Mouse (Mus musculus) WW6 (cell line): Measurements from ENCODE around the gene Bdh1.
"Not testable (repeated sequence)": the region's sequence is repeated elsewhere in the genome, so short reads cannot be mapped to it uniquely, and the experiment has no call there.

Experiments
- DNase-seq: peaks from one replicate; pipeline ENCODE4 v3.0.0-alpha.2; 2013; ENCODE audit warnings: low read depth, low spot score

Bdh1 gene

DNA sequence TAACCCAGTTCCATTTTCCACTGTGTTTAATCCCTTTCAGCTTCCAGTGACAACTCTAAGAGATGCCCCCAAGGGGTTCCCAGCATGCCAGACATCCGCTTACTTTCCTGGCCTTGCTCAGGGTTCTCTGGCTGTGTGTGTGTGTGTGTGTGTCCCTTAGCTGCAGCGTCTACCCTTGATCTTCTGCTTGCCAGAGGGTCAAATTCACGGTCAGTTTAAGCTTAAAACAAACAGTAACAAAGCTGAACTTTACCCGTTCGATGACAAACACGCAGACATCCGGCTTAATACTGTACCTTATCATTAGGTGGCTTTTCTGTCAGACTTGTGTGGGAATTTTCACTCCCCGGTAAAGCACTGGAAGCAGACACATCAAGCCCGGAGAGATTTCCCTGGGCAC is at the start of gene Bdh1:
Gene Bdh1 (plus strand): TSS at position 281 of the 400 bp plus-strand sequence.
- DNase-seq = no peak

DNA sequence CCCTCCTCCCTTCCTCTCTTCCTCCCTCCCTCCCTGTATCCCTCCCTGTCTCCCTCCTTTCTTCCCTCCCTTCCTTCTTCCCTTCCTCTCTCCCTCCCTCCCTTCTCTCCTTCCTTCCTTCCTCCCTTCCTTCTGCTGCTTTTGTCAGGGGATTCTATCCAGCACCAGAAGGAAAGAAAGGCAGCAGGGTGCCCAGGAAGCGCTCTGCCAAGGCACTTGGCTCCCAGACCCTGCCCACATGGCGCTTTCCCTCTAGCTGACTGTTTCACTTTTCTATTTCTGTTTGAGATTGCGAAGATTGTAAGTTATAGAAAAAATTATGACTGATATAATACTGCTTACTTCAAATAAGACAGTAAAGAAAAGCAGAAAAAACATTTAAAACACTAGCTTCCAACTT is 49.8 kb upstream of the Bdh1 start:
- DNase-seq = not testable (repeated sequence)

DNA sequence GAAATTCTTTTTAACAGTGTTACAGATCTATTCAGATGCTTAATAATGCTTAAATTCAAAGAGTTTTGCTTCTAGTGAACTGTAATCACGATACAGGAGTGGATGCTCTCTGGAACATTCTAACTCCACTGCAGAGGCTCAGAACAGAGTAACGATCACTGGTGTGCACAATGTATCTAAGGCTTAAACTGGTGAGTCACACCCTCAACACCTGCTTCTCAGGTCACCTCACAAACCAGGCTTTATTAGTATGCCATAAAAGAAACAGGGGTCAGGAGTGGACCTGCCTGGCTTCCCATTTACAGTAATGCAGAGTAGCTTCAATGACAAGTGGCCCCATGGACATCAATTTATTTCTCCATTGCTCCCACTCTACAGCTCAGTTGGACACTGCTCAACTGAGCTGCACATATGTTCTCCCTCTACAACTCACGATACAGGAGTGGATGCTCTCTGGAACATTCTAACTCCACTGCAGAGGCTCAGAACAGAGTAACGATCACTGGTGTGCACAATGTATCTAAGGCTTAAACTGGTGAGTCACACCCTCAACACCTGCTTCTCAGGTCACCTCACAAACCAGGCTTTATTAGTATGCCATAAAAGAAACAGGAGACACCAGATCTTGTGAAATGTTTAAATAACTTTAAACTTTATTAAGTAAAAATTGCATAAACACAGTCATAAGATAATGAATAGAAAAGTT is 46.0 kb upstream of the Bdh1 start:
- not testable (repeated sequence) for DNase-seq

DNA sequence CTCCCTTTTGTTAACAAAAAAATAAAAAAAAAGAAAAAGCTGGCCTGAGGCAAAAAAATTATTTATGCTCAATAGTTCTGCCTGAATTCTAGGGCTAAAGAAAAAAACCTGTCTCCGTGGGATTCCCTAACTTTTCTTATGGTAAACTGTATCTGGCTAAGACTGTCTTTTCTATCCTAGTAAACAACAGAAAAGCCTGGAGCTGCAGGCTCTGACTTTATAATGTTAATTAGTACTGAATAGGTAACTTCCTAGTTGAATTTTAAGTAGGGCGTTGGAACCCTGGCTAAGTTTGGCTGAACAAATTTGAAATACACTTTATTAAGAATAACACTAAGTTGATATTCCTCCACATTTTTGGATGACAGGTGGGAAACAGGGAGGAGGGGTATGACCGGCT is 33.8 kb upstream of the Bdh1 start:
- not testable (repeated sequence) for DNase-seq

DNA sequence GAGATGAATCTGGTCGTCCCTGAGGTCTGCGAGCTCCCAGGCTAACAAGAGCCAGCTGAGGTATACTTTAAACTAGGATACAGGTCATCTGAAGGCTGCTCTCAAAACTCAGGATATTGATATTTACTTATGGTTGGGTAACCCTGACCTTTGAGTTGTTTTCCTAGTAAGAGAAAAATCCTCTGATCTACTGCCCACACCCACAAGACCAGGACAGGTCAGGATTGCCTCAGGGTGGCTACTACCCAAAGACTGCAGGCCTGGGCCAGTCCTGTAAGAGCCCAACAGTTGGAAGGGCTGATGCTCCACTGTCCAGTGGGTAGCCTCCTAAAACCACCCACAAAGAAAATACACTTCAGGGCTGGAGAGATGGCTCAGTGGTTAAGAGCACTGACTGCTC is 22.8 kb upstream of the Bdh1 start:
- no peak for DNase-seq

DNA sequence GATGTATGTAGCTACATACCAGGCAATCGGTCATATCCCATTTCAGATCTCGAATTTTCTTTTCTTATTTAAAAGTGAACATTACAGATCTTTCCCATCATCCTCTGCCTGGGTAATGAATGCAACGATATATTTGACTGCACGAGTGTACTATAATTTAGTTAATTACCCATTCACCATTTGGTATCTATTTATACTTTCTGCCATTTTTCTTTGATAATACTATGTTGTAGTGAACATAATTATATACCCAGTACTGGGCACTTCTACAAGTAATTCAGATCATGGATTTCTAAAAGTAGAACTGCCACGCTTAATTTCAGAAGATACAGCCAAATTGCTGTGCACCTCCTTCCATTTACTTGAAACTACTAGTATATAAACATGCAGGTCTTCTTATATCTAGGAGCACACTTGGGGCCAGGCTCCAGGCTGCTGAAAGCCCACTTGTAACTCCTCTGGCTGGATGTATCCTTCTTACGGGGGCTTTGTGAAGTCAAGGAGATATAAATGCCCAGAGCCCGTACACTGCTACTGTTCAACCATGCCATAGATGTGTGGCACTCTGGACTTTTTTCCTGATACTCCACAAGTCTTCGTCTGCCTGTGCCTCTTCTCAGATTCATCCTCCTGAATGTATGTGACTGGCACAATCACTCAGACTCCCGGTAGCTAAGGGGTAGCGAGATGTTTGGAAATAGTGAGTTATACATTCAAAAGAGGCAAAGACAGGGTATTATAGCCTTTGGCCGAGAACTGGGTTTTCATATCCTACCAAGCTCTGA is 21.0 kb upstream of the Bdh1 start:
- DNase-seq = no peak

DNA sequence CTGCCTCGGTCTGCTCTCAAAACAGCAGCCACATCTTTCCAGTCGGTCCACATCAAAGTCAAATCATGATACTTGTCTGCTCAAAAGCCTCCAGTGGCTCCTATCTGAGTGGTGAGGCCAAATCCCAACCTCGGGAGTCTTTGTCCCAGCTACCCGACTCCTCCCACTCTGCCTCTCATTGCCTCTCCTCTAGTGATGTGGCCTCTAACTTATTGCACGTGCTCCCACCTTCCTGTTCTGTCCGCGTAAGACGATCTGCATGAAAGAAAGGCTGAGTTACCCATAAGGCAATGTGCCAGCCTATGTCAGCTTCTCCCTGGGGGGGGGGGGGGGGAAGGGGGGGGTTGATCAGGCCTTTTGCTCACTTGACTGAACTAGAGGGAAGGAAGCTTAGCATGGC is 20.0 kb upstream of the Bdh1 start:
- no peak for DNase-seq

DNA sequence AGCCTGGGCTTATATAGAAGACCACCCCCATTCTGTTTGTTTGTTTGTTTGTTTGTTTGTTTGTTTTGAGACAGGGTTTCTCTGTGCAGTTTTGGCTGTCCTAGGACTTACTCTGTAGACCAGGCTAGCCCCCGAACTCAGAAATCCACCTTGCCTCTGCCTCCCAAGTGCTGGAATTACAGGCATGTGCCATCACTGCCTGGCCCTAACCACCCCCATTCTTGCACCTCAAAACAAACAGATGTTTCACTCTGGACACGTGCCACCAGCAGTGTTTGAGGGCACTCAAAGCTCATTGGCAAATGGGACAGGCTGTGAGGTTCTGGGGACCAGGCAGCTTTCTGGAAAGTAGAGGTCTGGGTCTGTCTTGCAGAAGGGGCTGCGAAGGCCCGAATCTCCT is 18.1 kb upstream of the Bdh1 start:
- DNase-seq = no peak

DNA sequence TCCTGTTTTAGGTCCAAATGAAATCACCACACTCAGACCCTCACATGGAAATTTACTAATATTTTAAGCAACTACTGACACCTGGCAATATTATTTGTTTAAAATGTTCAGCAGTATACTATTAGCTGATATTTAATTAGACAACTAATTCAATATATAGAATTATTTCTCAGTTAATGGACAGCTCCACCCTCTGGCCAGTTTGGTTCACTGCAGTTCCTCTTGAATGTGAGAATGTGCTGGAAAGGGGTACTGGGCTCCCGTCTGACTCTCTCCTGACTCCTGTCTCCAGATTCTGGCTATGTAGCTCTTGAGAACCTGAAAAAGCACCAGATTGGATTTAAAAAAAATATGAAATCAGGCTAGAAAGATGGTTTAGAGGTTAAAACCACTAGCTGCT is 17.0 kb upstream of the Bdh1 start:
- no peak for DNase-seq

DNA sequence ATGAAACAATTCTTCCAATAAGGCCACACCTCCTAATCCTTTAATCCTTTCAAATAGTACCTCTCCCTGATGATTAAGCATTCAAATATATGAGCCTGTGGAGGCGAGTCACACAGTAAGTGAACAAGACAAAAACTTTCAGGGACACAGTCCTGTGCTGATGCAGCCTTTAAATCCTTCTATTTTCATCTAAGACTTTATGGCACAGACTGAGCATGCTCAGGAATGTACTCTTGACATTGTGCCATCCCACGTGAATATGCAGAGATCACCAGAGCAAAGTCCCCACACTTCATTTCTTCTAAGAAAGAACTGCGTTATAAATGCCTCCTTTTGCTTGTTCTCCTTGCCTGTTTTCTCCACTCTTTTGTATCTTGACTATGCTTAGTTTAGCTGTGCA is 14.2 kb upstream of the Bdh1 start:
- no peak for DNase-seq

DNA sequence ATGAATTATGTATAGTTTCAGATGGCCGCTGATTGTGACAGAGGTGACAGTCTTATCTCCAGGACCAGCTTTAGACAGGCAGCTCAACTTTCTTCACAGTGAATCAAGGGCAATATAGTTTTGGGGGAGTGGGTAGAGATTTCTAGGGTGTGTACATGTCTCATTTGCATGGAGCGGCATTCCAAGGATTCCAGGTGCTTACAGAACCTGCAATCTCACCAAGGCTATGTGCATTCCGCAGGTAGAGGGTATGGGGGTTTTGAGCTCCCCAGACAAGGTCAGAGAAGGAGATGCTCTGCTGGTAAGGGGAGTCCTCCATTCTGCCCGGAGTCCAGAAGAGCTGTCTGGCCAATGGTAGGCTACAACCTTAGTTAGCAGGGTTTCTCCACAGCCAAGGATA is 11.1 kb upstream of the Bdh1 start:
- no peak for DNase-seq

DNA sequence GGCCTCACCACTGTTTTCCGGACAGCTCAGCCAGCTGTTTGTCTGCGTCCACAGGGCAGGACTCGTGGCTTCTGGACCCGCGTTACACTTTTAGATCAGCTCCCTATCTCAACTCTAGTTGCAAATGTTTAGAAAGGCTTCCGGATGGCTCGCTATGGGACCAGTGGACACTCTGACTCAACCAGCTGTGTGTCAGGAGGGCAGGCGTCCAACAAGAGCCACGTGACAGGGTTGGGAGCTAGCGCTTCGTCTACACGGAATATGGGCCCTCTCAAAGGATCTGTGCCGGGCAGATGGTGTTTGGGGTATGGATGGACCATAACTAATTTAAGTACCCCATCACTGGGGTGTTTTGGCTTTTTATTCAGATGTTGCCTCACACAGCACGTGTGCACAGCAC is 9.8 kb upstream of the Bdh1 start:
- no peak for DNase-seq

DNA sequence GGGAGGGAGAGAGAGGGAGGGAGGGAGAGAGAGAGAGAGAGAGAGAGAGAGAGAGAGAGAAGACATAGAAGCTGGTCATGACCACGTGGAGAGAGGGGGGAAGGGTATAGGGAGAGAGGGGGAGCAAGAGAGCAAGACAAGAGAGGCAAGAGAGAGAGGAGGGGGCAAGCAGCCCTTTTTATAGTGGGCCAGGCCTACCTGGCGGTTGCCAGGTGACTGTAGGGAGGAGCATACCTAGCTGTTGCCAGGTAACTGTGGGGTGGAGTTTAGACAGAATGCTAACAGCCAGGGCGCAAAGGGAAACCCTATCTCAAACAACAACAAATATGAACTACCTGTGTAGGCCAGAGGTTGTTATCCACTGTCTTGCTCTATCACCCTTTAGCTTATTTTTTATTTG is 8.3 kb upstream of the Bdh1 start:
- no peak for DNase-seq

DNA sequence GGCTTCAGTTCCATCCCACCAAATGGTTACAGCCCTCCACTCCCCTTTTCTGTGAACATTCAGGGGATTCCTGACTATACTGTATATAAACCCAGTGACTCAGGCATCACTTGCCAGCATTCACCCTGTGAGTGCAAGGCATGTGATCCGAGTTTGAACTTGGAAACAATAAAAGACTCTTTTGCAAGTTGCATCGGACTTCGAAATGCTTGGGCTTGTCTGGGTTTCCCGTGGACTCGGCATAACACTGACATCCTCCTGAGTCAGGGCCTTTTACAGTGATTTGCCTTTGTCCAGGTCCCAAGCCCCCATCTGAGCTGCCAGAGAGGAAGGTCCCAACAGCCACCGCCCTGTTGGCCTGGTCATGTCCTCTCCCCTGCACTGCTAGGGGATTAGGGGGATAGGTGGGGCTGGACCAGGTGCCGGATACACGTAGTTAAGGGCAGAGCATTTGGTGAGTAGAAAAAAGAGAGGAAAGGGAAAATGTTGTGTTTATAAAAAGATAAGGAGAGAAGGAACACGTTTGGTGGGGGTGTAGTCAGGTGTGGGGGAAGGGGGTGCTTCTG is 6.1 kb upstream of the Bdh1 start:
- no peak for DNase-seq

DNA sequence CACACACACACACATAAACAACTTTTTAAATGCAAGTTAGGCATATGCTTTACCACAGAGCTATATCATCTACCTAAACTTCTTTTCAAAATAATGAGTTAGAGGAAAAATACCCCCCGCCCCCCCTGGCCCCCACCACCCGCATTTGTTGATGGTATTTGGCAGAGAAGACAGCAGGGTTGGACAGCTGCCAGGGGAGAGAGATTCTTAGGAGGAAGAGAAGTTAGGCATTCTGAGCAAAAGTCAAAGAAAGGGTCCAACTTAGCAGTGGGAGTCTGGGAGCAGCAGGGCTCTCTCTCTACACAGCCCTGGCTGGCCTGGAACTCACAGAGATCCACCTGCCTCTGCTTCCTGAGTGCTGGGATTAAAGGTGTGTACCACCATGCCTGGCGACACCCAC is 3.4 kb upstream of the Bdh1 start:
- no peak for DNase-seq

DNA sequence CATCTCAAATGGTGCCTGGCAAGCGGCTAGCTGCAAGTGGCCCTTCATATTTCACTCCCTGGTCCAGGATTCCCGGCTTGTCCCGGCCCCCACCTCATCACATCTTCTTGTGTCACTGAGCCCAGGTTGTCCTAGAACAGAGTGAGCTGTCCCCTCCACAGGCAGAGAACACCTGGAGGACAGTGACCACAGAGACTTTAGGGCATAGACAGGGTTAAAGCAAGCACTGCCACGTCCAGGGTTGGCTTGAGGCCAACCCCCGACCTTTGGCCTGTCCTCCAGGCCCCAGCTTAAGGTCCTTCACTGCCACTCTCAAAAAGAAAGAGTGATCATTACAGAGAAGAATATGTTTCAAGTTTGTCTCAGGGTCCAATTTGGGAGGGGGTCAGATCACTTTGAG is 2.6 kb upstream of the Bdh1 start:
- DNase-seq = no peak

DNA sequence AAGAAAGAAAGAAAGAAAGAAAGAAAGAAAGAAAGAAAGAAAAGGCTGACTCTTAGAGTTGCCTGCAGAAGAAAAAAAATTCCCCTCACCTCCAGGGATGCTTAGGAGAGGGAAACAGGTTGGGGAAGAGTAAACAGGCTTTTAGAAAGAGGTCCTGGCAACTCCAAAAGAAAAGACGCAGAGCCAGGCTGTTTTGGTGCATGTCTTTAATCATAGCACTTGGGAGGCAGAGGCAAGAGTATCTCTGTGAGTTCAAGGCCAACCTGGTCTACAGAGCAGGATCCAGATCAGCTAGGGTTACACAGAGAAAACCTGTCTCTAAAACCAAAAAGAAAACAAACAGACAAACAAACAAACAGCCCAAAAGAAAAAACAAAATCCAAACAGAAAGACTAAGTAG is 642 bp downstream of the Bdh1 start:
- no peak for DNase-seq

DNA sequence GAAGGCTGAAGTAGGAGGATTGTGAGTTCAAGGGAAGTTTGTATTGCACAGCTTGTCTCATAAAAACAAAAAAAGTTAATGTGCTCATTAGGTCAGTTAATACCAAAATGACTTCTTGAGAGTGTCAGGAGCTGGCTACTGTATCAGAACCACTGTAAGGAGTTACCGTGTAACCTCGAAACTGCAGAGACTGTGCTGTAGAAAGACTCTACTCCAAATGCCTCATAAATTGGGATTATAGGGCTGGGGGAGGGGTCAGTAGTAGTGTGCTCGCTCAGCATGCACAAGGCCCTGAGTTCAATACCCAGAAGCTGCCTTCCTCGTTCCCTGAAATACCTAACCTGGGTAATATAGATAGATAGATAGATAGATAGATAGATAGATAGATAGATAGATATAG is 1.3 kb downstream of the Bdh1 start:
- DNase-seq = no peak

DNA sequence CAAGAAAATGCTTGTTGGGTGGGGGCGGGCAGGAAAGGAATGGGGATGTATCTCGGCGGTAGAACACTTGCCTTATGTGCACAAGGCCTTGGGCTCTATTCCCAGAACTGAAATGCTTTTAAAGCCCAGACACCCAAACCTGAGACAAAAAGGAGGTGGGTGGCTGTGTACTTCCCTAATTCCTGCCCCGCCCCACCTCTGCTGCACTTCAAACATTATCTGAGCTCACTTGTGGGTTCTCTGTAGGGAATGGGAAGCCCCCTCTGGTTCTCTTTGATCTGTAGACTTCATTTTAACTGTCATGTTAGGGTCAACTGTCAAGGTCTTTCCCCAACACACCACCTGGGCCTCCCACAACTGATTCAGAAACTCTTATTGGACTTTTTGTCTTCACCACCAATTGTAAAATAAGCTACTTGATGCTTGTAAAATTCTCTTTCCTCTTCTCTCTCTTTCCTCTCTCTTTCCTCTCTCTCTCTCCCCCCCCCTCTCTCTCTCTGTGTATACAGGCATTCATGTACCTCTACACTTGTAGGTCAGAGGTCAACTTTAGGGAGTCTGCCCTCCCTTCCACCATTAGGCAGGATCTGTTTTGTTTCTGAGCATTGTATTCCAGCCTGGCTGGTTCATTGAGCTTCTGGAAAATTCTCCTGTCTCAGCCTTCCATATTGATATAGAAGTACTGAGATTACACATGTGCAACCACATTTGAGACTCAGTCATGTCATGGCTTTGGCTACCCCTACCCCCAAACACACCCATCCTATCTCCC is 2.5 kb downstream of the Bdh1 start:
- no peak for DNase-seq

DNA sequence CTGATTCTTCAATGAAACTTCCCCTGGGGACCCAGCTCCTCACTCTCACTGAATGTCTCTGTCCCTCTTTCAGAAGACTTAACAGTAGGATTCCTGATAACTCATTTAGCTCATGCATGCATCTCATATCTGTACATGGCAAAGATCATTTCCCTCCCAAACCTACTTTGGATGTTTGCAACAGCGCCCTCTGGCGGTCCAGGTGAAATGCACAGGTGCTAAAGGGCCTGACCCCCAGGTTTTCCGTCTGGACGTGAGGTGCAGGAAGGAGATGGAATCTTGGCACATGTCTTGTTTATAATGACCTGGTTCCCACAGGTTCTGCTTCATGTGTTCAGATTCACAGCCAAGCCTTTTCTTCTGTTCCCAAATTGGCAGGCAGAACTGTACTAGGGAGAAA is 3.4 kb downstream of the Bdh1 start:
- no peak for DNase-seq

DNA sequence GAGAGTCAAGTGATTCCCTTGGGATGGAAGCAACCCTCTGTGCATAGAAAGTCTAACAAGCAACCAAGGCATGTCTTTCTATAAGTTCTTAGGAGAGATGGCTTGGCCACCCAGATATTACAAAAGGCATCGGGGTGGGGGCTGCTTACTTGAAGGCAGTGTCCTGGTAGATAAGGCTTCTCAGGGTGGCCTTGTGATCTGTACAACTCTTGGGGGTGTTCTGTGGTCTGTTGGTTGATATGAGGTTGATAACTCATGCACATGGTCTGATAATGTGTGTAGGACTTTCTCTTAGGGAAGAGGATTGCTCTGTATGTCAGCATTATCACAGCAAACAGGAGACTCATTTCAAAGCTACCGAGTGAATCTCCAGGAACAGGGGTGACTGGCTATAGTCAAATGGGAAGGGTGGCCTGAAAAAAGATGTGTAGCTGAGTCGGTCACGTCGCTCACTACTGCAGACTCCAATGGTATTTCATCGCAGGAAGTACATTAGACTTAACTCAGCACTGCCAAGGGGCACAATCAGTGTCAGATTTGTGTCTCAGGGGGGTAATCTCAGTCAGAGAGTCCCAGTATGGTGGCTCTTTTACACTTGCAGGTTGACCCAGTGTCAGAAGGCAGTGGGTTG is 4.5 kb downstream of the Bdh1 start:
- no peak for DNase-seq

DNA sequence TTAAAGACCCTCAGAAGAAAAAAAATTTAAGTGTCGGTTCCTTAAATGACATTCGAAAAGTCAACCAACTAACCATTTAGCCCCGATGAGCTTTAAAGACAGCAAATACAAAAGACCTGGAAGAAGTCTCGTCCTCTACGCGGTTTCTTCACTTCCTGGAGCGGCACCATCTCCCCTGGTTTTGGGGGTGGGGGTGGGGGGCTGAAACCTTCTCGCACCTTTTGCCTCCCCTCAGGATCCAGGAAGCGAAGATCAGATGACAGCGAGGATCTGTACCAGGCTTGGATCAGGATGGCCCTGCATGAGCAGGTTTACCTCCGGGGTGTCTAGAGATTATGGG is 6.2 kb downstream of the Bdh1 start:
- DNase-seq = no peak
